Mouse (Mus musculus): ENCODE data around the gene Nos2.

DNA sequence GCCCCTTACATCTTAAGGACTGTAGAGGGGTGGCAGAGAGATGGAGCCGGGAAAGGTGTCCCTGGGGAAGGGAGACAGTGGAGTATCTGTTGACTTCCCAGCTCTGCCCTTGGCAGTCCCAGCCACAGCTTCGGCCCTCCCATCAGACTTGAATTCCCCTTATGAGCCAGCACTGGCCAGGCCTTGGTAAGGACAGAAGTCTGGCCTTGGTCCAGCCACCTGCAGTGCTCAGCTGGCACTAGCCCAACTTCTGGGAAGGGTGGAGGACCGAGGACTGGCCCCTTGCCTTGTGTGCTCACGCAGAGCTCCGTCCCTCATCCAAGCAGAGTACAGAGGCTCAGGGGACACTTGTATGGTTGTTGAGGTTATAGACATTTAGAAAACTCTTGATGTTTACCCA lies 8.8 kb downstream of the Nos2 start:
- no peak for TF ChIP-seq CTCF (IDR thresholded peaks at IDR 0.05 in 2 of 3, conservative IDR thresholded peaks at IDR 0.05 in 1 of 3; ENCODE audit: control insufficient read depth in 1 of 3, insufficient read depth in 1 of 3, low read depth in 2 of 3, low read length in 3 of 3, poor library complexity in 1 of 3, severe bottlenecking in 1 of 3)
- no peak for TF ChIP-seq ZNF384 (IDR thresholded peaks at IDR 0.05; ENCODE audit: low read depth, low read length)
- TF ChIP-seq E2F4 (IDR thresholded peaks at IDR 0.05; ENCODE audit: borderline replicate concordance, low read depth, low read length), result no peak
- TF ChIP-seq POLR2A (IDR thresholded peaks at IDR 0.05; ENCODE audit: control insufficient read depth in 1 of 2, insufficient read depth in 1 of 2, low read depth in 1 of 2, low read length in 2 of 2, poor library complexity in 1 of 2), result no peak
- TF ChIP-seq EP300 (IDR thresholded peaks at IDR 0.05; ENCODE audit: low read depth in 1 of 2, low read length in 2 of 2), result no peak
- no peak for TF ChIP-seq TAL1 (IDR thresholded peaks at IDR 0.05; ENCODE audit: low read length)
- no peak for TF ChIP-seq GATA1 (IDR thresholded peaks at IDR 0.05; ENCODE audit: low read depth, low read length)
- no peak for TF ChIP-seq TCF12 (IDR thresholded peaks at IDR 0.05; ENCODE audit: low read depth, low read length)
- no peak for TF ChIP-seq ZMIZ1 (IDR thresholded peaks at IDR 0.05; ENCODE audit: low read depth, low read length)
- TF ChIP-seq KAT2A (conservative IDR thresholded peaks at IDR 0.05; ENCODE audit: low read depth, low read length), result no peak
- TF ChIP-seq POLR2AphosphoS5 (IDR thresholded peaks at IDR 0.05; ENCODE audit: borderline replicate concordance, low read depth, low read length), result no peak
- no peak for TF ChIP-seq NELFE (IDR thresholded peaks at IDR 0.05; ENCODE audit: low read depth, low read length)
- no peak for TF ChIP-seq HCFC1 (IDR thresholded peaks at IDR 0.05; ENCODE audit: low read depth, low read length)
- TF ChIP-seq ZC3H11A (IDR thresholded peaks at IDR 0.05; ENCODE audit: low read depth, low read length), result no peak
